Mouse (Mus musculus) heart, postnatal 25 days (tissue): ENCODE measurements around the gene Dctn5. TPM values are rescaled to one million over a fixed set of nuclear protein-coding genes. Genes with fewer than 3 reads are reported as not detected.
A peak's percentile ranks its signal among the peaks of the same experiment; 100 is the strongest.

Experiments
- DNase-seq: peaks from one replicate; pipeline ENCODE4 v3.0.0; 2022; ENCODE audit warnings: low spot score
- intact Hi-C: fragments of 180-260 bp; cut with DNase I; formaldehyde crosslinking; loops from one replicate; pipeline ENCODE4 v1.15.1; 2025
- total RNA-seq, 2 experiments: library from RNA; stranded (reverse); gene quantifications; 2 replicates each; pipeline ENCODE4 v1.2.3; 2021

Gene Dctn5
- total RNA-seq, 2 experiments from 2014 or later: 25.8 to 28.6 TPM

- intact Hi-C loops: no loop called here
- DNase-seq: peak; percentile 40
Measured at GRCm38 (mm10) chr7:122158915-122159902, 26.4 kb downstream of the Dctn5 start, which contains the start of gene Plk1. Gene Plk1 (plus strand): TSS chr7:122159439.

DNA sequence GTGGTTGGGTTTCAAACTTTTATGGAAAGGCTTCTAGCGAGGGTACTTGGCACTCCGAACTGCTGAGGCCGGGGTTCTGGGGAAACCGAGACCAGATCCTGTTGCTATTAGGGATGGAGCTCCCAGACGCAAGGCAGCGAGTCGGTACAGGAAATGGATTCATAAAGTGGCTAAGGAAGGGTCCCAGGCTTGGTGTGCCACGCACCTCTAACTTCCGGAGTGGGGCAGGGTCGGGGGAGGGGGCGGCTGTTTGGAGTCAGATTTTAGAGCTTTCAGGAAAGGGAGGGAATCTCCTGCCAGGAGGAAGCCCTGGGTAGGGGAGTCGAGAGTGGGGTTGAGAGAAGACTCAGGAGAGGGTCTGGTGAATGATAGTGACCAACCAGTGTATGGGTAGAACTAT, 27.2 kb downstream of the Dctn5 start:
- intact Hi-C loops: no loop called here
- no peak for DNase-seq

DNA sequence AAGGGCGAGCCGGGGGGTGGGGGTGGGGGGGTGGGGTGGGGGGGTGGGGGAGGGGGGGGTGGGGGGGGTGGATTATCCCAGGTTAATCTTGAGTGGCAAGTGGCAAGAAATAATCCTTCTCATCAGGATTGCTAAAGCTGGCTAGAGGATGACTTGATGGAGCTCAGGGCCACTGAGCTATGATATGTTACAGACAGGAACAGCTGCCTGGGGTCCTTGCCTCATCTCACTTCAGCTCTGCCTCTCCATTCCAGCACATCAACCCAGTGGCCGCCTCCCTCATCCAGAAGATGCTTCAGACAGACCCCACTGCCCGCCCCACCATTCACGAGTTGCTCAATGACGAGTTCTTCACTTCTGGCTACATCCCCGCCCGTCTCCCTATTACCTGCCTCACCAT, 30.9 kb downstream of the Dctn5 start:
- no peak for DNase-seq
- intact Hi-C loops: no loop called here

DNA sequence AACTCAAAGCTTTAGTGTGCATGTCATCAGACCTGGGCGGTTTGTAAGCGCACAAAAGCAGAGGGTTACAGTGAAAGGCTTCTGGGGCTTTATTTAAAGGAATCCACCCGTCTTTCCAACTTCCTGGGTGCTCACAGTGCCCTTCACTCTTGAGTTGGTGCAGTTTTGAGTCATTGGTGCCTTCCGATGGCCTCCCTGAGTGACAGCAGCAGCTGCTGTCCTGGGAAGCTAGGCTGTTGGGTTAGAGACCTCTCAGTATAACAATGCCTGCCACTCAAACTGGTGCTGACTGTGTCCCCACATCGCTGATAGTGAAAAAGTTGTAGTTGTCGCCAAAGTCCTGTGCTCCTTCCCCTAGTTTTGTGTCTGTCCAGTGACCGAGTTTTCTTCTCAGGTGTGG, 34.4 kb downstream of the Dctn5 start:
- intact Hi-C loops: no loop called here
- DNase-seq: no peak

GRCm38 (mm10) chr7:122170705-122171104, 37.9 kb downstream of the Dctn5 start:
- intact Hi-C loops: no loop called here
- no peak for DNase-seq

DNA sequence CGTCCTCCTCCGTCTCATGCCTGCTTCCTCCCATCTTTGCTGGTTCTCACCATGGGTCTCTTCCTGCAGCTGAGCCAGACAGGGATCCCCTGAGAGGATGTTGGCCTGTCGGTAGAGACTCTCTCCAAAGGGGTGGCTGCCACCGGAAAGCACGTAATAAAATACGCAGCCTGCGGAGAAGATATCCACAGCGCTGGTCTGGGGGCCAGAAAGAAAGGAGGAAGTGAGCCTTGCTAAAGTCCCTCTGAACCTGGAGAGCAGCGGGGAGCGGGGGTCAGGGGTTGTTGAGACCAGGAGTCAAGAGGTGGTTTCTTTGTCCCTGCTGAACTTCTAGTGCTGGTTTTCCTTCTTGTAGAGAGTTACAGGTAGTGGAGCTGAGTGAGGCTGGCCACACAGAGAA, 38.8 kb downstream of the Dctn5 start:
- no peak for DNase-seq
- intact Hi-C loops: no loop called here

GRCm38 (mm10) chr7:122180720-122181119, 47.9 kb downstream of the Dctn5 start:
- intact Hi-C loops: no loop called here
- no peak for DNase-seq

DNA sequence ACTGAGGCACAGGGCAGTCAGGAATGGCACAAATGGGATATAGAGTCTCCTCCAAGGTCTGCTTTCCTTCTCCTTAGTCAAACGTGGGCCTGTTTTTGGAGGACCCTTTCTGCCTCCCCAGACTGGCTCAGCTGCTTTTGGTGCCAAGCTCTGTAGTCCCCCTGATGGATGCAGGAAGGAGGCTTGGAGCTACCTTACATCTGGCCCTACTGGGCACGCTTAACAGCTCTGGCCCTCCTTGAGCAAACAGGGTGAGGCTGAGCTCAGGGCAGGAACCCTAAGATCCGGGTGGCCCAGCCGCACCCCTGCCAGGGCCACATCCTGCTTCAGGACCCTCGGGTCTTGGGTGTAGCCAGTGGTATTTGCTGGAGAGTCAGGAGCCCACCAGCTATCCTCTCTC, 51.7 kb downstream of the Dctn5 start:
- no peak for DNase-seq
- intact Hi-C loops: no loop called here

DNA sequence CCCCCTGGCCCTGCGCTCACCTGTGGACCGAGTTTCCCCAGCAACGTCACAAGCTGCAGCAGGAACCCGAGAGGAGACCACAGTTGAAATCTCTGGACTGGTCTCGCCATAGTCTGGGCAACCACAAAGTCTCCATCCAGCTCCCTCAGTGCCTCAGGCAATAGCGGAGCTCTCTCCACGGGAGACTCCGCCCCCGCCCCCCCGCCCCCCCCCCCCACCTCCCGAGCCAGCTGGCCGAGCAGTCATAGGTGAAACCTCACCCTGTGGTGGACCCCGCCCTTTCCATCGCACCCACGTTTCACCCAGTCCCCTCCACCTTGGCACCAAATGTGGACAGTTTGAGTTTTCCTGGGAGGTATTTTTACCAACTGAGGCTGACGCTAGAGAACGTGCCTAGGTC, 53.2 kb downstream of the Dctn5 start, which contains the start of gene Ern2:
Gene Ern2 (minus strand): TSS at position 165 of the 400 bp plus-strand sequence.
- DNase-seq: no peak
- intact Hi-C loops: no loop called here

- intact Hi-C loops: no loop called here
- no peak for DNase-seq
Measured at GRCm38 (mm10) chr7:122189484-122189883, 56.6 kb downstream of the Dctn5 start.

GRCm38 (mm10) chr7:122191097-122191496, 58.3 kb downstream of the Dctn5 start:
- no peak for DNase-seq
- intact Hi-C loops: no loop called here

GRCm38 (mm10) chr7:122193919-122194318, 61.1 kb downstream of the Dctn5 start:
- no peak for DNase-seq
- intact Hi-C loops: no loop called here

DNA sequence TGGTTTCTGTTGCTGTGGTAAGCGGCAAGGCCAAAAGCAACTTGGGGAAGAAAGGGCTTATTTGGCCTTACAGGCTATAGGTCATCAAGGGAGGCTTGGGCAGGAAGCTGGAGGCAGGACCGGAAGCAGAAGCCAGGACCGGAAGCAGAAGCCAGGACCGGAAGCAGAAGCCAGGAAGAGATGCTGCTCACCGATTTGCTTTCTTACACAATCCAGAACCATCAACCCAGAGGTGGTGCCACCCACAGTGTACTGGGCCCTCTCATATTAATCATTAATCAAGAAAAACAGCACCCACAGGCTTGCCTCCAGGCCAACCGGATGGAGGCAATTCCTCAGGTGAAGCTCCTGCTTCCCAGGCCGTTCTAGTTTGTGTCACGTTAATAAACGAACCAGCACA, 63.9 kb downstream of the Dctn5 start:
- intact Hi-C loops: loop anchor here (5.0 kb wide), 1 partner anchor 94 kb away; the partner anchor contains the start of gene Ndufab1
- no peak for DNase-seq

GRCm38 (mm10) chr7:122197306-122197705, 64.5 kb downstream of the Dctn5 start:
- intact Hi-C loops: loop anchor here (5.0 kb wide), 1 partner anchor 95 kb away; the partner anchor contains the start of gene Ndufab1
- no peak for DNase-seq

Other genes with a start within 250 kb of the Dctn5 start
- gene Cog7, start 151.3 kb upstream of the Dctn5 start, total RNA-seq: 10 to 100 TPM; 13.8 to 15.2 TPM
- 10 to 100 TPM; 25.7 to 26.9 TPM for gene Gga2, start 111.8 kb upstream of the Dctn5 start, total RNA-seq
- gene Ubfd1, start 65.9 kb upstream of the Dctn5 start, total RNA-seq: 10 to 100 TPM; 35.0 to 38.6 TPM
- gene Ears2, start 65.8 kb upstream of the Dctn5 start, total RNA-seq: 10 to 100 TPM; 11.3 to 12.6 TPM
- gene Ndufab1, start 31.2 kb upstream of the Dctn5 start, total RNA-seq: 1,000 to 10,000 TPM; 1,585 to 1,678 TPM
- gene Palb2, start 56 bp upstream of the Dctn5 start, total RNA-seq: under 1 TPM; 0.52 to 0.70 TPM
- 1 to 10 TPM in 1 of 2 experiments, under 1 TPM in 1; 0.81 to 1.2 TPM for gene Plk1, start 26.4 kb downstream of the Dctn5 start, total RNA-seq
- gene Ern2, start 53.2 kb downstream of the Dctn5 start, total RNA-seq: not detected
- gene Chp2, start 86.5 kb downstream of the Dctn5 start, total RNA-seq: 1 to 10 TPM; 2.5 to 3.0 TPM
- 1 to 10 TPM; 3.2 to 3.7 TPM for gene Prkcb, start 155.7 kb downstream of the Dctn5 start, total RNA-seq